Mouse (Mus musculus) spleen, embryonic (tissue): ENCODE measurements around the gene Rps6kc1.

ENCODE experiments used
- CTCF ChIA-PET: fragments of 350-600 bp; sonication (Branson Sonifier 250); formaldehyde crosslinking; loops from one replicate; lab custom pipeline; 2022; lab: Charles Lee

The Rps6kc1 gene

GRCm38 (mm10) chr1:190836046-190836445 is 75.5 kb downstream of the Rps6kc1 start:
- CTCF ChIA-PET = no interaction called here

- CTCF ChIA-PET = no interaction called here
These were observed 77.2 kb downstream of the Rps6kc1 start for GRCm38 (mm10) chr1:190834201-190834907.

GRCm38 (mm10) chr1:190832965-190833630 is 78.5 kb downstream of the Rps6kc1 start:
- CTCF ChIA-PET = interaction anchor here (1.3 kb wide), 1 partner anchor 49 kb away, joined by 4 read pairs; no protein-coding TSS in a partner anchor

GRCm38 (mm10) chr1:190831839-190832497 is 79.6 kb downstream of the Rps6kc1 start:
- CTCF ChIA-PET = interaction anchor here (1.3 kb wide), 1 partner anchor 50 kb away, joined by 4 read pairs; no protein-coding TSS in a partner anchor

GRCm38 (mm10) chr1:190826486-190827034 is 85.0 kb downstream of the Rps6kc1 start:
- CTCF ChIA-PET = no interaction called here

- CTCF ChIA-PET = no interaction called here
These were observed 87.8 kb downstream of the Rps6kc1 start for GRCm38 (mm10) chr1:190823745-190824144.

GRCm38 (mm10) chr1:190816141-190816540 is 95.4 kb downstream of the Rps6kc1 start:
- CTCF ChIA-PET = no interaction called here

- CTCF ChIA-PET = no interaction called here
These were observed 101.2 kb downstream of the Rps6kc1 start for GRCm38 (mm10) chr1:190810408-190810807.

GRCm38 (mm10) chr1:190808766-190809221 is 102.8 kb downstream of the Rps6kc1 start:
- CTCF ChIA-PET = no interaction called here

GRCm38 (mm10) chr1:190806817-190807216 is 104.8 kb downstream of the Rps6kc1 start:
- CTCF ChIA-PET = no interaction called here

GRCm38 (mm10) chr1:190798668-190799067 is 112.9 kb downstream of the Rps6kc1 start:
- CTCF ChIA-PET = no interaction called here

- CTCF ChIA-PET = no interaction called here
These were observed 114.0 kb downstream of the Rps6kc1 start for GRCm38 (mm10) chr1:190797483-190798058.

GRCm38 (mm10) chr1:190796745-190797482 is 114.7 kb downstream of the Rps6kc1 start:
- CTCF ChIA-PET = no interaction called here

- CTCF ChIA-PET = no interaction called here
These were observed 119.9 kb downstream of the Rps6kc1 start for GRCm38 (mm10) chr1:190791638-190792037.

GRCm38 (mm10) chr1:190790720-190791119 is 120.8 kb downstream of the Rps6kc1 start:
- CTCF ChIA-PET = no interaction called here

- CTCF ChIA-PET = no interaction called here
These were observed 133.9 kb downstream of the Rps6kc1 start for GRCm38 (mm10) chr1:190777660-190778059.

GRCm38 (mm10) chr1:190776260-190776659 is 135.3 kb downstream of the Rps6kc1 start:
- CTCF ChIA-PET = no interaction called here

- CTCF ChIA-PET = no interaction called here
These were observed 139.3 kb downstream of the Rps6kc1 start for GRCm38 (mm10) chr1:190772088-190772885.

- CTCF ChIA-PET = no interaction called here
These were observed 141.8 kb downstream of the Rps6kc1 start for GRCm38 (mm10) chr1:190769748-190770147.

GRCm38 (mm10) chr1:190768307-190768706 is 143.3 kb downstream of the Rps6kc1 start:
- CTCF ChIA-PET = interaction anchor here (0.7 kb wide), 1 partner anchor 295 kb away, joined by 5 read pairs; no protein-coding TSS in a partner anchor
